Comparison of ENCODE assay signal across 7 mouse cellular contexts in genomic region chr11:115765103-115765606, GRCm38 (mm10). TPM values are rescaled to one million over a fixed set of nuclear protein-coding genes. Genes with fewer than 3 reads are reported as not detected.
DNase-seq lines count a peak whose midpoint lies in the region; ATAC-seq lines count a peak whose summit lies in the region.

Tmem94 (plus strand) TSS chr11:115765433.

- peak; percentile 96 for ATAC-seq in intestine, embryonic 16.5 days
- peak; percentile 97 for ATAC-seq in midbrain, embryonic 11.5 days (ENCODE audit: low FRiP score)

- peak; percentile 96 for DNase-seq in adrenal gland, adult 8-10 months
- DNase-seq in embryo, embryonic 9.5 days (ENCODE audit: extremely low spot score) = peak; percentile 100
- peak; percentile 89 to 93 for DNase-seq in gastrocnemius, postnatal 4 days (ENCODE audit: low spot score in 2 of 2)
- DNase-seq in left cerebral cortex, postnatal 36 days (ENCODE audit: low spot score in 2 of 2) = peak; percentile 96 to 99
- peak; percentile 100 for DNase-seq in midbrain, embryonic 11.5 days (ENCODE audit: low spot score, missing footprints)
- peak; percentile 99 for DNase-seq in skeletal muscle tissue, adult 2 months (ENCODE audit: low read depth, low spot score)

- peak within 1 kb of the TSS; percentile 90 for H3K27ac ChIP-seq in intestine, embryonic 16.5 days (ENCODE audit: low read length)
- peak within 1 kb of the TSS; percentile 79 for H3K27ac ChIP-seq in midbrain, embryonic 11.5 days (ENCODE audit: low read depth, low read length)

- peak within 1 kb of the TSS; percentile 92 for H3K4me3 ChIP-seq in intestine, embryonic 16.5 days (ENCODE audit: low read length)
- peak within 1 kb of the TSS; percentile 85 for H3K4me3 ChIP-seq in midbrain, embryonic 11.5 days (ENCODE audit: low read depth, low read length)

- intact Hi-C loops in left cerebral cortex, postnatal 36 days (cut with DNase I) = loop anchor here (5.0 kb wide), 2 partner anchors 43 to 47 kb away; partner anchors contain the start of genes Caskin2 and Tsen54

- no peaks in the 10 kb centered on the region for H3K9me3 ChIP-seq in intestine, embryonic 16.5 days (ENCODE audit: control insufficient read depth, low read length)
- H3K9me3 ChIP-seq in midbrain, embryonic 11.5 days (ENCODE audit: control insufficient read depth, low read length) = no peaks in the 10 kb centered on the region

- no peaks in the 10 kb centered on the region for H3K27me3 ChIP-seq in intestine, embryonic 16.5 days (replicated peaks; ENCODE audit: control insufficient read depth, insufficient read depth, low read length)
- no peaks in the 10 kb centered on the region for H3K27me3 ChIP-seq in midbrain, embryonic 11.5 days (ENCODE audit: control insufficient read depth, insufficient read depth, low read length)

- peaks cover 13% of the 10 kb centered on the region for H3K4me1 ChIP-seq in intestine, embryonic 16.5 days (ENCODE audit: control insufficient read depth, insufficient read depth, low read length)
- H3K4me1 ChIP-seq in midbrain, embryonic 11.5 days (ENCODE audit: control insufficient read depth, insufficient read depth, low read length) = peaks cover 11% of the 10 kb centered on the region

- peak within 1 kb of the TSS; percentile 97 for H3K9ac ChIP-seq in intestine, embryonic 16.5 days (ENCODE audit: low read depth, low read length)
- H3K9ac ChIP-seq in midbrain, embryonic 11.5 days (ENCODE audit: low read length) = peak within 1 kb of the TSS; percentile 98

- under 1% methylated on average over 32 of the region's 32 CpGs for WGBS in intestine, embryonic 16.5 days
- under 1% methylated on average over 32 of the region's 32 CpGs for WGBS in midbrain, embryonic 11.5 days

- no peaks in the 10 kb centered on the region for H3K36me3 ChIP-seq in intestine, embryonic 16.5 days (ENCODE audit: control insufficient read depth, insufficient read depth, low read length)
- no peaks in the 10 kb centered on the region for H3K36me3 ChIP-seq in midbrain, embryonic 11.5 days (ENCODE audit: control insufficient read depth, insufficient read depth, low read length)

- peak within 1 kb of the TSS; percentile 82 for H3K4me2 ChIP-seq in intestine, embryonic 16.5 days (ENCODE audit: low read depth, low read length)
- peak within 1 kb of the TSS; percentile 82 for H3K4me2 ChIP-seq in midbrain, embryonic 11.5 days

RNA-seq across cellular contexts. Expression of gene Tmem94, which starts in this region (rescaled TPM):
- total RNA-seq in adrenal gland, adult 8-10 months (2022) = 100 to 1,000 TPM in 2 of 4 experiments, 10 to 100 TPM in 2; 83.2 to 102 (median 95.5) TPM
- total RNA-seq in gastrocnemius, postnatal 4 days (2021) = 10 to 100 TPM; 51.9 to 57.3 TPM
- 19.7 and 21.1 TPM in 2 replicates for polyA plus RNA-seq in intestine, embryonic 16.5 days (2015; fragmentation: Nextera tagmentation; extraction: Ambion mirVana)
- total RNA-seq in left cerebral cortex, postnatal 36 days (2021) = 10 to 100 TPM; 54.9 to 69.9 TPM
- polyA plus RNA-seq in midbrain, embryonic 11.5 days (2014; fragmentation: Nextera tagmentation; extraction: Ambion mirVana) = 15.1 and 16.7 TPM in 2 replicates

Comparison
In these comparisons a context has a peak if more than half of its experiments do, and no peak if none do; other contexts are left out.
1. Peak in every context shown above with its lines: DNase-seq, ATAC-seq, H3K4me3 ChIP-seq and H3K27ac ChIP-seq.